Mouse (Mus musculus) limb, embryonic 14.5 days (tissue): ENCODE measurements around the gene Myd88. TPM values are rescaled to one million over a fixed set of nuclear protein-coding genes. Genes with fewer than 3 reads are reported as not detected.

ENCODE experiments used
- ATAC-seq: fragments of 200-750 bp; cut with Nextera tagmentation; 2 replicates; pipeline ENCODE4 v1.8.0; 2017; ENCODE audit warnings: low read depth, moderate number of reproducible peaks, moderate TSS enrichment; ENCODE audit not compliant: low FRiP score
- DNase-seq: peaks from one replicate; pipeline ENCODE4 v3.0.0-alpha.2; 2015; ENCODE audit warnings: low spot score
- H3K27ac ChIP-seq: fragments of 300-500 bp; sonication (generic); replicated peaks from 2 replicates; pipeline ENCODE4 v1.5.1; 2014; ENCODE audit warnings: low read depth, mild to moderate bottlenecking, low read length, moderate library complexity, mixed read lengths
- H3K27me3 ChIP-seq: fragments of 300-500 bp; sonication (generic); 2 replicates; pipeline ENCODE4 v1.6.1; 2014; ENCODE audit warnings: low read length, mixed read lengths; ENCODE audit not compliant: control insufficient read depth, insufficient read depth
- H3K36me3 ChIP-seq: fragments of 300-500 bp; sonication (generic); 2 replicates; pipeline ENCODE4 v1.6.1; 2014; ENCODE audit warnings: mild to moderate bottlenecking, low read length, moderate library complexity, mixed read lengths; ENCODE audit not compliant: control insufficient read depth, insufficient read depth
- H3K4me1 ChIP-seq: fragments of 300-500 bp; sonication (generic); 2 replicates; pipeline ENCODE4 v1.6.1; 2014; ENCODE audit warnings: antibody characterized with exemption, low read length, mixed read lengths; ENCODE audit not compliant: control insufficient read depth, insufficient read depth
- H3K4me2 ChIP-seq: fragments of 300-500 bp; sonication (generic); replicated peaks from 2 replicates; pipeline ENCODE4 v1.6.1; 2014; ENCODE audit warnings: low read depth, mild to moderate bottlenecking, low read length, moderate library complexity; ENCODE audit not compliant: severe bottlenecking
- H3K4me3 ChIP-seq: fragments of 300-500 bp; sonication (generic); replicated peaks from 2 replicates; pipeline ENCODE4 v1.5.1; 2014; ENCODE audit warnings: low read length
- H3K9ac ChIP-seq: fragments of 300-500 bp; sonication (generic); 2 replicates; pipeline ENCODE4 v1.6.1; 2014; ENCODE audit warnings: mild to moderate bottlenecking, low read depth, low read length, moderate library complexity; ENCODE audit not compliant: severe bottlenecking
- H3K9me3 ChIP-seq: fragments of 300-500 bp; sonication (generic); 2 replicates; pipeline ENCODE4 v1.6.1; 2016; ENCODE audit warnings: low read length; ENCODE audit not compliant: control insufficient read depth
- POLR2A ChIP-seq: fragments of 200-500 bp; IDR thresholded peaks from 2 replicates; pipeline ENCODE4 v1.8.0; 2012; ENCODE audit warnings: inconsistent platforms, mild to moderate bottlenecking, moderate library complexity, borderline replicate concordance; ENCODE audit not compliant: insufficient read depth, insufficient read length; ENCODE audit errors: extremely low read depth
- WGBS: fragments of 180-500 bp; shearing (Covaris S2); extraction: QIAGEN DNeasy Blood & Tissue Kit; methylation state at CpG from one replicate; pipeline ENCODE4 v1.1.7; 2014; 5-methylcytosine and 5-hydroxymethylcytosine counted together
- polyA plus RNA-seq, 2 experiments: library from polyadenylated mRNA; depleted of rRNA in 1 of 2; stranded (reverse) in 1 of 2; unstranded in 1 of 2; fragments of >200 nt; fragmentation: Nextera tagmentation in 1 of 2; extraction: Ambion mirVana in 1 of 2; gene quantifications; 2 replicates each; pipeline versions ENCODE4 v1.2.1 to v1.2.3; 2012 to 2014

Gene Myd88
- polyA plus RNA-seq, 2 experiments, result 11.5 to 23.3 TPM

GRCm38 (mm10) chr9:119353926-119354325 lies 12.7 kb upstream of the Myd88 start:
- peaks cover 4% of the 10 kb centered on the region for H3K4me1 ChIP-seq
- H3K36me3 ChIP-seq, result peaks cover 19% of the 10 kb centered on the region
- H3K27me3 ChIP-seq, result no peaks in the 10 kb centered on the region
- ATAC-seq (no peak), DNase-seq (no peak)
- no peaks in the 10 kb centered on the region for H3K9me3 ChIP-seq
- no peak overlapping the region for H3K4me3 ChIP-seq
- no peak overlapping the region for H3K4me2 ChIP-seq
- whole genome bisulfite sequencing, result 79% methylated on average over 6 of the region's 6 CpGs
- no peak for TF ChIP-seq POLR2A
- no peak overlapping the region for H3K9ac ChIP-seq
- H3K27ac ChIP-seq, result no peak overlapping the region

- no peak overlapping the region for H3K9ac ChIP-seq
- H3K4me2 ChIP-seq, result no peak overlapping the region
- no peaks in the 10 kb centered on the region for H3K27me3 ChIP-seq
- WGBS, result 33% methylated on average over 4 of the region's 4 CpGs
- H3K27ac ChIP-seq, result no peak overlapping the region
- TF ChIP-seq POLR2A, result no peak
- H3K9me3 ChIP-seq, result no peaks in the 10 kb centered on the region
- peak; percentile 69; the same call in 1 of the 2 replicates for ATAC-seq
- H3K4me1 ChIP-seq, result no peaks in the 10 kb centered on the region
- DNase-seq, result peak; percentile 53
- H3K4me3 ChIP-seq, result no peak overlapping the region
- peaks cover 35% of the 10 kb centered on the region for H3K36me3 ChIP-seq
Measured at GRCm38 (mm10) chr9:119352060-119352459, 10.8 kb upstream of the Myd88 start.

GRCm38 (mm10) chr9:119350947-119351705 lies 9.9 kb upstream of the Myd88 start:
- H3K4me3 ChIP-seq, result no peak overlapping the region
- no peaks in the 10 kb centered on the region for H3K9me3 ChIP-seq
- 88% methylated on average over 10 of the region's 10 CpGs for WGBS
- H3K27me3 ChIP-seq, result no peaks in the 10 kb centered on the region
- no peak overlapping the region for H3K4me2 ChIP-seq
- DNase-seq (no peak), ATAC-seq (no peak)
- H3K4me1 ChIP-seq, result no peaks in the 10 kb centered on the region
- no peak for TF ChIP-seq POLR2A
- no peak overlapping the region for H3K27ac ChIP-seq
- H3K9ac ChIP-seq, result no peak overlapping the region
- H3K36me3 ChIP-seq, result peaks cover 42% of the 10 kb centered on the region

- no peaks in the 10 kb centered on the region for H3K27me3 ChIP-seq
- H3K36me3 ChIP-seq, result peaks cover 48% of the 10 kb centered on the region
- no peak overlapping the region for H3K9ac ChIP-seq
- no peak for TF ChIP-seq POLR2A
- no peaks in the 10 kb centered on the region for H3K4me1 ChIP-seq
- WGBS, result 80% methylated on average over 3 of the region's 3 CpGs
- DNase-seq, result no peak
- no peak overlapping the region for H3K4me3 ChIP-seq
- H3K4me2 ChIP-seq, result no peak overlapping the region
- no peak overlapping the region for H3K27ac ChIP-seq
- no peaks in the 10 kb centered on the region for H3K9me3 ChIP-seq
- no peak for ATAC-seq
Measured at GRCm38 (mm10) chr9:119350531-119350930, 9.3 kb upstream of the Myd88 start.

- H3K27me3 ChIP-seq, result no peaks in the 10 kb centered on the region
- H3K4me3 ChIP-seq, result no peak overlapping the region
- ATAC-seq, result no peak
- H3K36me3 ChIP-seq, result peaks cover 66% of the 10 kb centered on the region
- 94% methylated on average over 8 of the region's 8 CpGs for WGBS
- no peak for DNase-seq
- H3K27ac ChIP-seq, result no peak overlapping the region
- H3K4me2 ChIP-seq, result no peak overlapping the region
- TF ChIP-seq POLR2A, result no peak
- H3K9ac ChIP-seq, result no peak overlapping the region
- peaks cover 10% of the 10 kb centered on the region for H3K4me1 ChIP-seq
- no peaks in the 10 kb centered on the region for H3K9me3 ChIP-seq
Measured at GRCm38 (mm10) chr9:119346376-119346775, 5.2 kb upstream of the Myd88 start.
